ENCODE assay signal across 9 mouse cellular contexts in genomic region chr9:111149188-111149945, GRCm38 (mm10). TPM values are rescaled to one million over a fixed set of nuclear protein-coding genes. Genes with fewer than 3 reads are reported as not detected.
DNase-seq lines count a peak whose midpoint lies in the region; ATAC-seq and TF ChIP-seq lines count a peak whose summit lies in the region.
"Had no signal": no experiment of that assay in that cellular context is flagged by ENCODE, and none has a peak within 500 bp of the region (broad histone marks: within the 10 kb centered on the region; RNA-seq: fewer than 3 reads in every experiment).

No protein-coding gene starts in this region.

- no peak for TF ChIP-seq EP300 in stomach, postnatal 0 days (optimal IDR thresholded peaks at IDR 0.05)

- H3K4me3 ChIP-seq in heart, embryonic 12.5 days, result no peak overlapping the region
- H3K4me3 ChIP-seq in stomach, postnatal 0 days (ENCODE audit: low read depth, low read length), result no peak overlapping the region
- H3K4me3 ChIP-seq in hindbrain, embryonic 11.5 days (ENCODE audit: low read depth, low read length), result no peak overlapping the region
- H3K4me3 ChIP-seq in midbrain, embryonic 16.5 days (ENCODE audit: low read depth, low read length), result no peak overlapping the region
- H3K4me3 ChIP-seq: neural tube, embryonic 13.5 days had no signal

- 12% methylated on average over 5 of the region's 5 CpGs for WGBS in heart, embryonic 12.5 days
- WGBS in stomach, postnatal 0 days, result 41% methylated on average over 5 of the region's 5 CpGs
- WGBS in hindbrain, embryonic 11.5 days, result 68% methylated on average over 5 of the region's 5 CpGs
- WGBS in midbrain, embryonic 16.5 days, result 87% methylated on average over 5 of the region's 5 CpGs

- H3K9ac ChIP-seq in heart, embryonic 12.5 days, result no peak overlapping the region
- H3K9ac ChIP-seq in stomach, postnatal 0 days (ENCODE audit: low read length), result no peak overlapping the region
- no peak overlapping the region for H3K9ac ChIP-seq in hindbrain, embryonic 11.5 days (ENCODE audit: low read depth, low read length)
- H3K9ac ChIP-seq in midbrain, embryonic 16.5 days (ENCODE audit: low read depth, low read length), result no peak overlapping the region
- H3K9ac ChIP-seq: neural tube, embryonic 13.5 days had no signal

- no peaks in the 10 kb centered on the region for H3K36me3 ChIP-seq in heart, embryonic 12.5 days
- no peaks in the 10 kb centered on the region for H3K36me3 ChIP-seq in stomach, postnatal 0 days (ENCODE audit: control insufficient read depth, insufficient read depth, low read length)
- no peaks in the 10 kb centered on the region for H3K36me3 ChIP-seq in hindbrain, embryonic 11.5 days (ENCODE audit: control insufficient read depth, insufficient read depth, low read length)
- no peaks in the 10 kb centered on the region for H3K36me3 ChIP-seq in midbrain, embryonic 16.5 days (ENCODE audit: control insufficient read depth, insufficient read depth, low read length)
- H3K36me3 ChIP-seq: neural tube, embryonic 13.5 days had no signal

- peak; percentile 47 for DNase-seq in ovary, adult 18-20 months (ENCODE audit: low spot score)
- no peak for DNase-seq in ovary, postnatal 10 days (ENCODE audit: low spot score)
- peak; percentile 80 to 86 for DNase-seq in kidney, postnatal 25 days
- peak; percentile 50 for DNase-seq in stomach, postnatal 0 days (ENCODE audit: low spot score)
- no peak for DNase-seq in hindbrain, embryonic 11.5 days (ENCODE audit: low spot score)
- no peak for DNase-seq in right cerebral cortex, postnatal 10 days (ENCODE audit: low spot score in 2 of 2)

- H3K4me1 ChIP-seq in heart, embryonic 12.5 days (replicated peaks), result peaks cover 53% of the 10 kb centered on the region
- 0 out of 2 replicates have a peak, but pooled peaks cover 4% of the 10 kb centered on the region for H3K4me1 ChIP-seq in stomach, postnatal 0 days (replicated peaks; ENCODE audit: control insufficient read depth, insufficient read depth)
- H3K4me1 ChIP-seq in hindbrain, embryonic 11.5 days (replicated peaks; ENCODE audit: control insufficient read depth, insufficient read depth, low read length), result no peaks in the 10 kb centered on the region
- H3K4me1 ChIP-seq in midbrain, embryonic 16.5 days (ENCODE audit: control insufficient read depth, insufficient read depth, low read length), result no peaks in the 10 kb centered on the region

- H3K27me3 ChIP-seq in heart, embryonic 12.5 days (replicated peaks), result no peaks in the 10 kb centered on the region
- no peaks in the 10 kb centered on the region for H3K27me3 ChIP-seq in stomach, postnatal 0 days (ENCODE audit: control insufficient read depth, insufficient read depth, low read length)
- H3K27me3 ChIP-seq in hindbrain, embryonic 11.5 days (ENCODE audit: control insufficient read depth, insufficient read depth, low read length), result no peaks in the 10 kb centered on the region
- H3K27me3 ChIP-seq in midbrain, embryonic 16.5 days (ENCODE audit: control insufficient read depth, insufficient read depth, low read depth, low read length), result no peaks in the 10 kb centered on the region
- H3K27me3 ChIP-seq: neural tube, embryonic 13.5 days had no signal

- peak overlapping the region; percentile 91 for H3K27ac ChIP-seq in heart, embryonic 12.5 days (ENCODE audit: poor library complexity, severe bottlenecking)
- peak overlapping the region; percentile 63 for H3K27ac ChIP-seq in stomach, postnatal 0 days (replicated peaks)
- no peak overlapping the region for H3K27ac ChIP-seq in hindbrain, embryonic 11.5 days (ENCODE audit: low read depth, low read length)
- H3K27ac ChIP-seq in midbrain, embryonic 16.5 days (ENCODE audit: low read length), result no peak overlapping the region
- H3K27ac ChIP-seq: neural tube, embryonic 13.5 days had no signal

- peak; percentile 27 for TF ChIP-seq CTCF in stomach, postnatal 0 days (IDR thresholded peaks at IDR 0.05; ENCODE audit: low read depth)

- ATAC-seq in heart, embryonic 12.5 days (ENCODE audit: insufficient number of reproducible peaks, low FRiP score), result peak; percentile 84
- peak; percentile 78 for ATAC-seq in stomach, postnatal 0 days (ENCODE audit: low FRiP score, low TSS enrichment)
- no peak for ATAC-seq in hindbrain, embryonic 11.5 days (ENCODE audit: low FRiP score)
- no peak for ATAC-seq in midbrain, embryonic 16.5 days

- peak overlapping the region; percentile 49 for H3K4me2 ChIP-seq in heart, embryonic 12.5 days
- no peak overlapping the region for H3K4me2 ChIP-seq in stomach, postnatal 0 days (replicated peaks; ENCODE audit: low read depth)
- no peak overlapping the region for H3K4me2 ChIP-seq in hindbrain, embryonic 11.5 days (replicated peaks; ENCODE audit: low read depth, low read length)
- no peak overlapping the region for H3K4me2 ChIP-seq in midbrain, embryonic 16.5 days (ENCODE audit: low read length)
- H3K4me2 ChIP-seq: neural tube, embryonic 13.5 days had no signal

- no peaks in the 10 kb centered on the region for H3K9me3 ChIP-seq in heart, embryonic 12.5 days (replicated peaks)
- H3K9me3 ChIP-seq in stomach, postnatal 0 days (ENCODE audit: control insufficient read depth, low read length), result no peaks in the 10 kb centered on the region
- H3K9me3 ChIP-seq in hindbrain, embryonic 11.5 days (ENCODE audit: control insufficient read depth, low read length), result no peaks in the 10 kb centered on the region
- H3K9me3 ChIP-seq in midbrain, embryonic 16.5 days (replicated peaks; ENCODE audit: control insufficient read depth, low read length, poor library complexity, severe bottlenecking), result no peaks in the 10 kb centered on the region
- H3K9me3 ChIP-seq: neural tube, embryonic 13.5 days had no signal

RNA-seq across cellular contexts. Expression of gene Lrrfip2, which starts 32.0 kb away (rescaled TPM):
- polyA plus RNA-seq in heart, embryonic 12.5 days (2016; fragmentation: Nextera tagmentation; extraction: Ambion mirVana), result 65.8 and 70.4 TPM in 2 replicates
- 33.2 and 34.1 TPM in 2 replicates for polyA plus RNA-seq in stomach, postnatal 0 days (2015; fragmentation: Nextera tagmentation; extraction: Ambion mirVana)
- 52.2 and 57.4 TPM in 2 replicates for polyA plus RNA-seq in hindbrain, embryonic 11.5 days (2014; fragmentation: Nextera tagmentation; extraction: Ambion mirVana)
- 44.3 and 52.4 TPM in 2 replicates for polyA plus RNA-seq in midbrain, embryonic 16.5 days (2015; fragmentation: Nextera tagmentation; extraction: Ambion mirVana)

Comparison
In these comparisons a context has a peak if more than half of its experiments do, and no peak if none do; other contexts are left out.
1. DNase-seq: peak in ovary, adult 18-20 months (single experiment), kidney, postnatal 25 days (2 of 2) and stomach, postnatal 0 days (single experiment); none in ovary, postnatal 10 days (single experiment), hindbrain, embryonic 11.5 days (single experiment) and right cerebral cortex, postnatal 10 days (0 of 2).
2. ATAC-seq: peak in heart, embryonic 12.5 days (single experiment) and stomach, postnatal 0 days (single experiment); none in hindbrain, embryonic 11.5 days (single experiment) and midbrain, embryonic 16.5 days (single experiment).
3. H3K27ac ChIP-seq: peak in heart, embryonic 12.5 days (single experiment) and stomach, postnatal 0 days (single experiment); none in hindbrain, embryonic 11.5 days (single experiment) and midbrain, embryonic 16.5 days (single experiment).